Mouse (Mus musculus) thymus, postnatal 36 days (tissue): ENCODE measurements at regions not wholly inside any gene's neighbourhood (a gene's known extent, or its start where the extent isn't known, plus 50 kb on each side); places are given as distances from the start of the nearest gene placed in this dataset.

Experiments
- DNase-seq, 2 experiments: peaks; one replicate each; pipeline ENCODE4 v3.0.0; 2022; ENCODE audit warnings: mixed read lengths in 2 of 2

DNA sequence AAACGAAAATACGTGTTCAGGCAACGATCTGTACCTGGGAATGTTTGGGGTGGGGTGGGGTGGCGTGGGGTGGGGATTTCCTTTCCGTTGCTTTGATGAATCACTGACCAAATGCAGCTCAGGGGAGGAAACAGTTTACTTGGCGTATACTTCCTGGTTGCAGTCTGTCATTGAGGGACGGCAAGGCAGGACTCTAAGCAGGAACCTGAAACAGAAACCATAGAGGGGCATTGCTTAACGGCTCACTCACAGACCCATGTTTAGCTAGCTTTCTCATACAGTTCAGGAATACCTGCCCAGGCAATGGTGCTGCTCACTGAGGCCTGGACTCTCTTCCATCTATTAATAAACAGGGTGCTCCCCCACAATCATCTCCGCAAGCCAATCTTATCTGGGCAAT, 55.1 kb upstream of the Smox start:
- no peak for DNase-seq

DNA sequence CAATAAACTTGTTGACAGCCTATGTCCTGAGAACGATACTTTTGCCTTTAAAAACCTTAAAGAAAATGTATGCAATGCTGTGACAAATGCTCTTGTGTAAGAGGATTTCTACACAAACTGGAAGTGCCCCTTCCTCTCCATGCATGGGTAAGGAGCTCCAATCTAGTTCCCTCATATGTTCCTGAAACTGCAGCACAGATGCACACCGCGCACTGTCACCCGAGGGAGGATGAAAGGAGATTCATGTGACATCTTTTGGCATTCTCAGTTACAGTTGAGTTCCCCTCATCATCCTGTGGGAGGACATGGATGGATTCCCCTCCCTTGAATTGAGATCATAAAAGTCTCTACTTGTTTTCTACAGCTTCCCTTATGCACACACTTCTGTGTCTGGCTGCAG, 60.8 kb upstream of the Smox start:
- no peak for DNase-seq

DNA sequence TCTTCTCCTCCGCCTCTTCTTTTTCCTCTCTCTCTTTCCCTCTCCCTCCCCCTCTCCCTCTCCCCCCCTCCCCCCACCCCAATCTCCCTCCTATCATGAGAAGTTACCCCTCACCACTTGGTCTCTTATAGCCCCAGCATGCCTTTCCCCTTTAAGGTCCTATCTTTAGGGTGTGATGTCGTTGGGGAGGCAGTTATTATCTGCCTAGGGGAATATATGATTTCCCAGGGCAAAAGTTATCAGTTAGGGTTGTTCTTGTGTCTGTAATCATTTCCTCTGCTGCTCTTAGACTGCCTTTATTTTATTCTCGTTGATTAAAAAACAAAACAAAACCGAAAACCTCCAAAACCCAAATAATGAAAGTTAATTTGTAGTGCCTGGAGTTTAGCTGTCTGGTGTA, 63.2 kb upstream of the Smox start:
- no peak for DNase-seq

DNA sequence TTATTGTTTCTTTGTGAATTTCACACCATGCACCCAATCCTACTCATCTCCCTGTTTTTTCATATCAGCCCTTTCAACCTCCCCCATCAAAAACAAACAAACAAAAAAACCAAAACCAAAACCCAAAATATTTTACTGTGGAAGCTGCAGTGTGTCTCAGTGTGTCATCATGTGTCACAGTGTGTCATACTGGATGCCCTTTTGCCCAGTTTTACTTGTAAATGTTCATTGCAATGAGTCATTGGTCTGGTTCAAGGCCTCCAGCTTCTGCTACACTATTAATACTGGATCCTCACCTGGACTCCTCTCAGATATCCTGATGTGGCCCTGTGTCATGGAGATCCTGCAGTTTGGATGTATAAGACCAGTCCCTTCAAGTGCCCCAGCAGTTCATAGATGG, 64.4 kb upstream of the Smox start:
- no peak for DNase-seq

DNA sequence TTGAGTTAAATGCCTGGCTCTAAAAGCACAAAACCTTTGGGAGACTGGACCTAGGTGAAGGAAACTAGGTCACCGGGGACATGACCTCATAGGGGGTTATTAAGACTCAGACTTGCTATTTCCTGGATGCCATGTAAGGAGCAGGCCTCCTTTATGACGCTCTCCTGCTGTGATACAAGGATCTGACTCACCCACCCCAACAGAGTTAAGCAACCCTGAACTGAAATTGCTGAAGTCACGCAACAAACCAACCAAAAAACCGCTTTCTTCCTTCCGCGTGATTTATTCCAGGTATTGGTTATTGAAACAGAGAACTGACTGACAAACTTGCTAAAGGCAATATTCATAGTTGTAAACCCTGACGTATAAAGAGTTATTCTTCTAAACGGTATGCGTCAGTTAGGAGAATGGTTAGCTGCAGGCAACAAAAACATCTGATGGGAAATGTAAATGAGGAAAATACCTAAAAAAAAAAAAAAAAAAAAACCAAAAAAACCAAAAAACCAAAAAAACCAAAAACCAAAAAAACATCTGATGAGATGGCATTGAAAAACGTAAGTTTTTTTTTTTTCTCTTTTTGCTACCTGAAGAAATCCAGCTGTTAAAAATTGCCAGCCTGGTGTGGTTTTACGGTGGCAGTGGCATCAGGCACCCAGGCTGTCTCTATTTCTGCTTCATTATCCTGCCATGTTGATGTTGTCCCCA, 67.5 kb upstream of the Smox start:
- no peak for DNase-seq

DNA sequence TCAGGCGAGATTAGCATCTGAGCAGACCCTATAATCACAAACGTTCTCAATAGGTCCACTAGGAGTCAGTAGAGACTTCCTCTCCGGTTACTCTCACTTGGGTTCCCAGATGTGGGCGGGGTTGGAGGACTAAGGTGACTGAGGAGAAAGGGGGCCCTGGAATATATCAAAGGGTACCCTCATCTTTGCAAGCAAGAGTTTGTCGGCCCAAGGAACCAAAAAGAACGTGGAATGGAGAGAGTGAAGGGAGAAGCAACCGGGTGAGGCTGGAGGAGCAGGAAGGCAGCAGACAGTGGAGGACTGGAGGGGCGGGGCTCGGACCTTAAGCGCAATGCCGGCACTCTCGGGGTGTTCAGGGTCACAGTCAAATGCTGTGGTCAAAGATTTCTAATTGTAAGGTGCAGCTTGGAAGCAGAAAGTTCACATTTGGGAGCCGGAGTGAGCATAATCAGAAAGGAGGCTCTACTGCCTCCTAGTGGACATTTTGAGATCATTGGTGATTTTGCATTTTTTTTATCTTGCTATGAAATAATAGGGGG, 68.3 kb upstream of the Smox start:
- DNase-seq, result peak; percentile 61 to 65

DNA sequence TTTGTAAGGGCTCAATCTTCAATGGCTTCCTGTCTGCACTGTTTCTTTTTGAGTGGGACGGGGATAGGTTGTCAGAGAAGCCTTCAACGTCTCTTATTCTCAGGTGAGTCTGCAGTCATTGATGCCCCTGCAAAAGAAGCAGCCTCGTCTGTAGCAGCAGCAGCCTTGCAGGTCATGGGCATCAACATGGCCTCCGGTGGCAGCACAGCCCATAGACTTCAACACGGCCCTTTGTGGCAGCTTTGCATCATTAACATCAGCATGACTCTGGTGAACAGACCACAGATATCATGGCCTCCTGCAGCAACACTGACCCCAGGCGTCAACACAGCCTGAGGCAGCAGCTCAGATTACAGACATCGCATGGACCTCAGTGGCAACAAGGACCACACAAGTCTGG, 65.4 kb upstream of the Rnf24 start:
- no peak for DNase-seq

DNA sequence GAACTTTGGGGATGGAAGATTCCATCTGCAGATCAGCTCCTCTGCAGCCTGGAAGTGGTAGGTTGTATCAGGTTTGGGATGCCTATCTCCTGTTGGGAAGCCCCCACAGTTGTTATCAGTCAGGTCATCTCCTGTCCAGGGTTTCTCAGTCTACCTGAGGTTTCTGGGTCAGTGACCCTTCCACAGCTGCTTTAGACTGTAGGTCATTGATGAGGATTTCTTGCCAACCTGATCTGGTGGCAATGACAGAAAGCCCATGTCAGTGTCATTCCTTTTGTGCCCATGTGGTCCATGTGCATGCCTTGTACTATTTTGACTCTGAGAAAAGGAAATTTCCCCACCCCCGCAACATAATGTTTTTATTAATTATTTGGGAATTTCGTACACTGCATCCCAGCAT, 64.8 kb upstream of the Rnf24 start:
- DNase-seq, result no peak

DNA sequence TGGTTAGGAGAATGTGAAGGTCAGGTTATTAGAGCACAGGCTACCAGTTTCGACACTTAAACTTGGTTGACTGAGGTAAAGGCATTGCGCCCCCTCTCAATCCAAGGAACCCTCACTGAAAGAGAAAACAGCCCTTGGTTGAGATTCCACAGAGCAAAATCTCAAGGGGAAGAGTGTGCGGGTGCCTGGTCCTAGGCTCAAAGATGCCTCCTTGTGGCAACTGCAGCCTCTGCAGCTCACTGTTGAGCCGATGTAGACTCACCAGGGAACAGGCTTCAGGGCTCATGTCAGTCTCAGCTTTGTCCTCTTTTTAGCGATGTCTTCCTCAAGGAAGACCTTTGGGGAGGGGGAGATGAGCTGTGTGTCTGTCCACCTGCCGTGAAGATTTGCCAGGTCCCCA, 63.8 kb upstream of the Rnf24 start:
- DNase-seq, result peak; percentile 57 to 64

DNA sequence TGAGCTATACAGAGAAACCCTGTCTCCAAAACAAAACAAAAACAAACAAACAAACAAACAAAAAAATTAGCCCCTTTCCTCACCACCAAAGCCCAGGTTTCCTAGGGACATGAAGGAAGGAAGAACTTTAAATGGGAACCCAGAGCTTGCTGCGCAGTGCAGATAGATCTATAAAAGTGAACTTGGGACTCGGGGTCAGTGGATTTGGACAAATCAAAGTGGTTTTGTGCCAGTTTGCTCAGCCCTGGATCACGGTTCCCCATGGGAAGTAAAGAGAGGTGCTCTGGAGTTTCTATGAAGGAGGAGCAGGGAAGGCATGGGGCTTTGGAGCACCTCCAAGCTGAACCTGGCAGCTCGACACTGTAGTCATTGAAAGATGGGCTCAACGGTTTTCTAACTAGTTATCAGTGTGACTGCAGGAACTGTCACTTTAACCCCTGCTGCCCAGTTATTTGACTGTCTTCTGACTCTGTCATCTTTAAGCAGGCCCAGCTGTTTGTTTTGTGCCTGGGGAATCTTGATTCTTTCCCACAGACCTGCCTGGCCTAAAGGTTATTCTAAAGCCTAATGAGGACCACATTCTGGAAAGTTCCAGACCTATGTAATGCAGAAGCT, 58.3 kb upstream of the Rnf24 start:
- no peak for DNase-seq

DNA sequence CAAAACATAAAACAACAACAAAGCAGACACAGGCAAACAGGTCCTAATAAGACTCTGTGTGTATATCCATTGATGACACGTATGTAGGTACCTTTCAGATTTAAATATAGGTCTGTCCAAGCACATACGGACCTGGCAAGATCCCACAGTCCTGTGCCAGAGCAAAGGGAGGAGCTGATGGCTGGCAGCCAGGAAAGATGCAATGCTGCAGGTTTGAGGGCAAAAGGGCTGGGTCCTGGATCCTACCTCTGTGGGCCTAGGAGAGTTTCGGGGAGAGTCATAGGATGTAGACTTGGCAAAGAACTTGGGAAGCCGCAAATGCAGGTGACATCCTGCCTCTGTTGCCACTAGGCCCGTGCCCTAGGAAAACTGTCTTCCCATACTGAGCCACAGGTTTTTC, 54.6 kb upstream of the Rnf24 start:
- no peak for DNase-seq

DNA sequence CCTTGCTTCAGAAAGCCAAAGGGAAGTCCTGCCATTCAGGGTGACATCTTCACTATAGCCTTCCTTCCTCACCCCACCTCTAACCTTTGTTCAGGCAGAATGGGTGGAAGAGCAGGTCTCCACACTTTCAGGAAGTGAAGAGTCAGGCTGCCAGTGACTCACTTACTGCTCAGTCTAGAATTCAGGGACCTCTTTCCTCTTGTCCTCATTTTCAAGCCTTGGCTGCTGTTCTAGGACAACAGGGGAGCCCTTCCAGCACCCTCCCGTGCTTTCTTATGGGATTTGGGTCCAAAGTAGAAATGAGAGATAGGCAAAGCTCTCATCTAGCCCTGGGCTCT, 51.5 kb upstream of the Rnf24 start:
- no peak for DNase-seq

DNA sequence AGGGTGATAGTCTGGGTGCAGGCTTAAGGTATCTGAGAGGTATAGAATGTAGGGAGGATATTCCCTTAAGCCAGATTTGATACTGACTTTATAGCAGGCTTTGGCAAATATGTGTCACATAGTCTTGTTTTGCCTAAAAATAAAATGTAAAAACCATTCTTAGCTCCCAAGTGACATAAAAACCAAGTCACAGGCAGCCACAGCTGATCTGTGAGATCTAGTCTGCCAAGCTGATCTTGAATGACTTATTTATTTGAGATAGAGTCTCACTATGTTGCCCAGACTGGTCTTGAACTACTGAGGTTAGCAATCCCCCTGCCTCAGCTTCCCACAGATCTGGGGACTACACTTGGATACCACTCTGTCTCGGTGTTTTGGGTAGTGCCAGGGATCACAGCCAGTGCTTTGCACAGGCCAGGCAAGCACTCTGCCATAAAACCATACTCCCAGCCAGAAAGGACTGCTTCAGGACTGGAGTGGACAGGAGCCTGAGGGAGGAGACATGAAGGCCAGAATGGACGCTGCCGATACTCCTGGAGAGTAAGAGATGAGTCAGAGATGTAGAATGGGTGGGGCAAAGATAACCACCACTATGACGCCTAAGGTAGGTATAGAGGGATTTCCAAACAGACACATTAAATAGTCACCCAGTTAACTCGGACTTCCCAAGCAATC, 51.0 kb upstream of the Rnf24 start:
- DNase-seq, result no peak
